Mouse (Mus musculus) E14TG2a.4 (cell line): Measurements from ENCODE around the gene Lingo2.

ENCODE experiments used
- CTCF ChIP-seq: conservative IDR thresholded peaks from 2 replicates; pipeline ENCODE4 v1.5.1; 2014; ENCODE audit warnings: low read length
- NANOG ChIP-seq: IDR thresholded peaks from 2 replicates; pipeline ENCODE4 v1.6.1; 2014; ENCODE audit warnings: borderline replicate concordance, low read length, mixed read lengths
- POU5F1 ChIP-seq: IDR thresholded peaks from 2 replicates; pipeline ENCODE4 v1.6.1; 2014; ENCODE audit warnings: low read length, borderline replicate concordance

DNA sequence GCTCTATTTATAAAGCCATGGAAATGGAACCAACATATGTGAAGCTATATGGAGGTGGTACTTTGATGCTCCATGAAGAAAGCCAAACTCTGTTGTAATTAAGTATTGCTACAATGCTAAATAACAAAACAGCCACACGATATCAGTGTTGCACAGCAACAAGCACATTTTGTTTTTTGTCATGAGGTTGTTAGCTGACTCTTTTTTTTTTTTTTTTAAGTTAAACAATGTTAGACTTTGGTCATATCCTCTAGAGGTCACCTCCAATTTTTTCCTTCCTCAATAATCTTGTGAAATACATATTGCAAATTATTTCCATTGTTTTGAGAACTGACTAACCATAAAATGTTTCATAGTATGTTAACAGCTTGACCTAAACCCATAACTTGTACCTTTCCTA lies 646.3 kb downstream of the Lingo2 start:
- TF ChIP-seq CTCF, result no peak
- TF ChIP-seq NANOG, result no peak
- no peak for TF ChIP-seq POU5F1
